Mouse (Mus musculus) kidney, postnatal 10 days (tissue): ENCODE data around the gene Trappc13.
"Not testable (repeated sequence)": the region's sequence is repeated elsewhere in the genome, so short reads cannot be mapped to it uniquely, and the experiment has no call there.

Experiments
- DNase-seq: peaks from one replicate; pipeline ENCODE4 v3.0.0; 2021; ENCODE audit warnings: mixed read lengths

Trappc13 gene

GRCm38 (mm10) chr13:104177796-104178649 is at the start of gene Trappc13:
Gene Trappc13 (minus strand): TSS chr13:104178469.
- DNase-seq = peak; percentile 92

GRCm38 (mm10) chr13:104227478-104227877 is 49.2 kb upstream of the Trappc13 start:
- DNase-seq = no peak

GRCm38 (mm10) chr13:104204313-104204712 is 26.0 kb upstream of the Trappc13 start:
- DNase-seq = no peak

- not testable (repeated sequence) for DNase-seq
These were observed 17.6 kb upstream of the Trappc13 start for GRCm38 (mm10) chr13:104195891-104196290.

GRCm38 (mm10) chr13:104187357-104187756 is 9.1 kb upstream of the Trappc13 start:
- DNase-seq = no peak

GRCm38 (mm10) chr13:104179176-104179888 is 1.1 kb upstream of the Trappc13 start:
- no peak for DNase-seq

- peak; percentile 99 for DNase-seq
These were observed 417 bp upstream of the Trappc13 start, which contains the start of gene Trim23 for GRCm38 (mm10) chr13:104178650-104179121. Gene Trim23 (plus strand): TSS chr13:104178797.

GRCm38 (mm10) chr13:104176874-104177273 is 1.4 kb downstream of the Trappc13 start:
- DNase-seq = no peak

- DNase-seq = no peak
These were observed 5.8 kb downstream of the Trappc13 start for GRCm38 (mm10) chr13:104172498-104172897.

GRCm38 (mm10) chr13:104171711-104172110 is 6.6 kb downstream of the Trappc13 start:
- DNase-seq = no peak

GRCm38 (mm10) chr13:104155686-104156085 is 22.6 kb downstream of the Trappc13 start:
- DNase-seq = no peak

- no peak for DNase-seq
These were observed 23.2 kb downstream of the Trappc13 start for GRCm38 (mm10) chr13:104155106-104155505.

GRCm38 (mm10) chr13:104154180-104154579 is 24.1 kb downstream of the Trappc13 start:
- no peak for DNase-seq

GRCm38 (mm10) chr13:104145646-104146045 is 32.6 kb downstream of the Trappc13 start:
- DNase-seq = no peak

GRCm38 (mm10) chr13:104144871-104145270 is 33.4 kb downstream of the Trappc13 start:
- no peak for DNase-seq

GRCm38 (mm10) chr13:104139369-104140209 is 38.7 kb downstream of the Trappc13 start:
- peak; percentile 88 for DNase-seq

GRCm38 (mm10) chr13:104134510-104135085 is 43.7 kb downstream of the Trappc13 start:
- no peak for DNase-seq

GRCm38 (mm10) chr13:104132561-104132960 is 45.7 kb downstream of the Trappc13 start:
- DNase-seq = no peak

GRCm38 (mm10) chr13:104123662-104124381 is 54.4 kb downstream of the Trappc13 start:
- no peak for DNase-seq

GRCm38 (mm10) chr13:104122078-104122840 is 56.0 kb downstream of the Trappc13 start:
- DNase-seq = peak; percentile 14

- no peak for DNase-seq
These were observed 63.4 kb downstream of the Trappc13 start for GRCm38 (mm10) chr13:104114827-104115226.
